Mouse (Mus musculus): Measurements from ENCODE around the gene Hdac1. TPM values are rescaled to one million over a fixed set of nuclear protein-coding genes. Genes with fewer than 3 reads are reported as not detected.
A peak's percentile ranks its signal among the peaks of the same experiment; 100 is the strongest.

Hdac1 gene
- polyA plus RNA-seq, 1 experiment from 2014 or later = 101 TPM

DNA sequence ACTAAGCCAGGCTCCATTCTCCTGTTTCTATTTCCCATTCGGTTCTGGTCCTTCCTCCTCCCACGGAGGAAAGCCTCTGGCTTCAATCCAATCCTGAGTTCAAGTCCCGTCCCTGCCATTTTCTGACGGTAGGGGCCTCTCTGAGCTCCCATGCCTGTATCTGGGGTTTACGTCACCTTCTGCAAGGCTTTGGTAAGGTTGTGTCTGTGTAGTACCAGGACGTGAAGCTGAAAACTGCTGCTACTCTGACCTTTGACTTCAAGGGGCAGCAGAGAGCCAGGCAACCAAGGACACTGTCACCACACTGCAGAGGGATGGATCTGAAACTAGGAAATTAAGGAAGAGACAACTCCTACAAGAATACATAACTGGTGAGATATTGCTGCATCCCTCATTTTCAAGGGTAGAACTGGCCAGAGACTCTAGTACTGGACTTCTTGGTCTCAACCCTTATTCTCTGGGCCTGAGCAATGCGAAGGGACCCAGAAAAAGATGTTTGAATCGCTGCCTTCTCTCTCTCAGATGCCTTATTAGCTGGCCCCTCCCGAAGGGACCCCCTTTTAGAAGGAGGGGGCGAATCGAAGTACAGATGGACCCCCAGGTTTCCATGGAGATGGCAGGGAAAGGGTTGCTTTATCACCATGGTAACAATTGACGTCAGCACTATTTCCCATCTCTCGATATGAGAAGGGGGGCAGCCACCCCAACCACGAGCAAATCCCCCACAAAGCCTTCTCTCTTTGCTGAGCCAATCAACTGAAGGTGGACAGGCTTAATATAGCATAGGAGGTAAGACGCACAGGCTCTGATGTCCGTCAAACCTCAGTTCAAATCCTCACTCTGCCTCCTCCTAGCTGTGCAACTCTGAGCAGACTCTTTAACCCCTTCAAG lies 46.6 kb downstream of the Hdac1 start:
- no peak overlapping the region for H3K9ac ChIP-seq (replicated peaks; ENCODE audit: low read depth)
- H3K9me3 ChIP-seq (ENCODE audit: low read length) = no peaks in the 10 kb centered on the region
- H3K27ac ChIP-seq (ENCODE audit: low read length) = peak overlapping the region; percentile 64
- ATAC-seq (no peak), DNase-seq (ENCODE audit: low spot score) (peak; percentile 52)
- H3K4me3 ChIP-seq (ENCODE audit: low read depth, low read length) = no peak overlapping the region
- peaks cover 8% of the 10 kb centered on the region; the same call in 1 of the 2 replicates for H3K4me1 ChIP-seq (ENCODE audit: insufficient read depth, low read depth, low read length)
- H3K4me2 ChIP-seq (replicated peaks; ENCODE audit: low read depth, low read length) = 0 out of 2 replicates have a peak overlapping the region, but pooled peaks have one; percentile 25
- TF ChIP-seq CTCF (IDR thresholded peaks at IDR 0.05) = peak; percentile 62
- TF ChIP-seq EP300 (IDR thresholded peaks at IDR 0.05) = no peak
- no peaks in the 10 kb centered on the region for H3K36me3 ChIP-seq (ENCODE audit: insufficient read depth, low read length)
- peaks cover 2% of the 10 kb centered on the region; the same call in 1 of the 2 replicates for H3K27me3 ChIP-seq (replicated peaks; ENCODE audit: insufficient read depth, low read length)
- WGBS = 26% methylated on average over 16 of the region's 16 CpGs

DNA sequence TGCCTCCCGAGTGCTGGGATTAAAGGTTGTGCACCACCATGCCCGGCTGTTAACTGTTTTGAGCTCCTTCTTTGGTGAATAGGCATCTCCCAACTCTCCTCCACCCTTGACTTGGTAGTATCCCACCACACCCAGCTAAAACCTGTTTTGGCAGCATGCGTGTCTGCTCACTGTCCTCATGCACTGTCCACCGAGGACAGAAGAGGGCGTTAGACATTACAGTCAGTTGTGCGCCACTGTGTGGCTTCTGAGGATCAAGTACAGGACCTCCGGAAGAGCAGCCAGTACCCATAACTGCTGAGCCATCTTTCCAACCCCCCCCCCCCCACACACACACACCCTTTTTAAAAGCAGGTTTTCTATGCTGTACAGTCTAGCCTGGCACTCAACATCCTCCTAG lies 47.8 kb downstream of the Hdac1 start:
- 67% methylated on average over 7 of the region's 7 CpGs for whole genome bisulfite sequencing
- no peak overlapping the region for H3K27ac ChIP-seq (ENCODE audit: low read length)
- H3K9me3 ChIP-seq (ENCODE audit: low read length) = no peaks in the 10 kb centered on the region
- ATAC-seq = no peak
- no peak overlapping the region for H3K9ac ChIP-seq (replicated peaks; ENCODE audit: low read depth)
- no peak overlapping the region for H3K4me2 ChIP-seq (replicated peaks; ENCODE audit: low read depth, low read length)
- no peak overlapping the region for H3K4me3 ChIP-seq (ENCODE audit: low read depth, low read length)
- TF ChIP-seq EP300 (IDR thresholded peaks at IDR 0.05) (no peak), CTCF (IDR thresholded peaks at IDR 0.05) (peak; percentile 36; the same call in 1 of the 2 replicates)
- H3K4me1 ChIP-seq (ENCODE audit: insufficient read depth, low read depth, low read length) = peaks cover 10% of the 10 kb centered on the region; the same call in 1 of the 2 replicates
- peaks cover 4% of the 10 kb centered on the region; the same call in 1 of the 2 replicates for H3K27me3 ChIP-seq (replicated peaks; ENCODE audit: insufficient read depth, low read length)
- no peak for DNase-seq (ENCODE audit: low spot score)
- no peaks in the 10 kb centered on the region for H3K36me3 ChIP-seq (ENCODE audit: insufficient read depth, low read length)

DNA sequence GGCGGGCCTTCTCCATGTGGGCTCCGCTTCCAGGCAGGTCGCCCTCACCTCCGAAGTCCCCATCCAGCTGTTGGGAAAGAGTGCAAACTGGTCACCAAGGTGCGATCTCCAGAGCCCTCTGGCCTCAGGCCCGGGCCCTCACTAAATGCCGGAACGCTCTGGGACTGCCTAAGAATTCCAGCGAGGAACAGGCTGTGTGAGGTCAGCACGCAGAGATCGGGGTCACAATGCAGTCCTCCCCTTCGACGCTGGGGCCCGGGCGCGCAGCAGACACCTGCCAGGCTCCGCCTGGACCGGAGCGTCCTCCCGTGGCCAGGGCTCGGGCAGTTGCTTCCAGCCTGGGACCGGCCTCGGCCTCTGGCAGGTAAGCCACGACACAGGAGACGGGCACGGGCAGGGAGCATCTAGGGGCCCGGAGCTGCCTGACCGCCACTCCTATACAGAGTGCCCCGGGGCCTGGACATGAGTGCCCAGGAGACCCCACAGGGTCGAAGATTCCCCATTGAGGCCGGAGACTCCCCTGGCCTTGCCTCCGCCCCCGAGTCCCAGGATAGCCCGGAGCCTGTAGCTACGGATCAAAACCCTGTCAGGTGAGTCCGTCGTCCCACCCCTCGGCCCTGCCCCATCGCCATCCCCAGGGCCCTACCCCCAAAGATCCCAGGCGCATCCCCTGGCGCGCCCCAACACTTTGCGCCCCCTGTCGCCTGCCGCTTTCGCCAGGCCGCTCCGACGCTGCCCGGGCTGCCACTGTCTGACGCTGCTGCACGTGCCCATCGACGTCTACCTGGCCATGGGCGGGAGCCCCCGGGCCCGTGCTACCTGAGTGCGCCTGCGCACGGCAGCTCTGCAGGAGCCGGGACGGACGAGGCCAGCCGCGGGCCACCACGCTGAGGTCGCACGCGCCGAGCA lies 51.3 kb downstream of the Hdac1 start, which contains the start of the genes Tssk3 and Fam229a:
Gene Tssk3 (minus strand): TSS at position 51 of the 909 bp plus-strand sequence.
Gene Fam229a (plus strand): TSS at position 219 of the 909 bp plus-strand sequence.
- peak; percentile 51 for TF ChIP-seq CTCF (IDR thresholded peaks at IDR 0.05)
- no peak for TF ChIP-seq EP300 (IDR thresholded peaks at IDR 0.05)

DNA sequence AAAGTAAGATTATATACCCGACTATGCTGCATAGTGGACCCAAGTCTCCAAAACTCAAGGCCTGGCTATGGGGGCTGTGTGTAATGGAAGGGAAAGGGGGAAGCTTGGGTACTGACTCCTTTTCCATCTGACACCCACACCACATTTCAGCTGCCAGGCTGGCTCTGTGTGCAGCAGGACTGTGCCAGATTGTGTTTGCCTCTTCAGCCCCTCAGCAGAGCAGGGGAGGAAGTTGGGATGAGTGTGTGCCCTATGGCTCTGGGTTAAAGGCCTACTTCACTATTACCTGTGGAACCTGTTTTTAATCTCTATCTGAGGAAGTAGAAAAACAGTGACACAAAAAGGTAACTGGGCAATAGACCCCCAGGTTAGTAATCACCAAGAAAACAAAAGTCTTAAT lies 61.4 kb downstream of the Hdac1 start:
- Histone ChIP-seq H3K9ac (replicated peaks; ENCODE audit: low read depth) (no peak overlapping the region), H3K27ac (ENCODE audit: low read length) (no peak overlapping the region), H3K4me3 (ENCODE audit: low read depth, low read length) (no peak overlapping the region), H3K9me3 (ENCODE audit: low read length) (no peaks in the 10 kb centered on the region), H3K4me1 (ENCODE audit: insufficient read depth, low read depth, low read length) (no peaks in the 10 kb centered on the region), H3K4me2 (replicated peaks; ENCODE audit: low read depth, low read length) (no peak overlapping the region), H3K27me3 (replicated peaks; ENCODE audit: insufficient read depth, low read length) (no peaks in the 10 kb centered on the region), H3K36me3 (ENCODE audit: insufficient read depth, low read length) (peaks cover 47% of the 10 kb centered on the region)
- no peak for TF ChIP-seq CTCF (IDR thresholded peaks at IDR 0.05)
- no peak for TF ChIP-seq EP300 (IDR thresholded peaks at IDR 0.05)
- peak; percentile 50; the same call in 1 of the 2 replicates for ATAC-seq
- 86% methylated on average over 1 of the region's 1 CpGs for WGBS
- DNase-seq (ENCODE audit: low spot score) = peak; percentile 45

More for the DNA sequence above, 51.3 kb downstream of the Hdac1 start, which contains the start of the genes Tssk3 and Fam229a:
- H3K9me3 ChIP-seq (ENCODE audit: low read length) = no peaks in the 10 kb centered on the region
- peaks cover 4% of the 10 kb centered on the region; the same call in 1 of the 2 replicates for H3K27me3 ChIP-seq (replicated peaks; ENCODE audit: insufficient read depth, low read length)
- peak within 1 kb of the TSS; percentile 4 for H3K4me3 ChIP-seq (ENCODE audit: low read depth, low read length)
- DNase-seq (ENCODE audit: low spot score) (peak; percentile 75), ATAC-seq (peak; percentile 81)
- H3K27ac ChIP-seq (ENCODE audit: low read length) = no peak within 1 kb of the TSS
- WGBS = 6% methylated on average over 61 of the region's 70 CpGs
- peak within 1 kb of the TSS; percentile 26; the same call in 1 of the 2 replicates for H3K9ac ChIP-seq (replicated peaks; ENCODE audit: low read depth)
- H3K4me1 ChIP-seq (ENCODE audit: insufficient read depth, low read depth, low read length) = peaks cover 8% of the 10 kb centered on the region; the same call in 1 of the 2 replicates
- peaks cover 17% of the 10 kb centered on the region for H3K36me3 ChIP-seq (ENCODE audit: insufficient read depth, low read length)
- H3K4me2 ChIP-seq (replicated peaks; ENCODE audit: low read depth, low read length) = peak within 1 kb of the TSS; percentile 46

- TF ChIP-seq EP300 (IDR thresholded peaks at IDR 0.05) (no peak), CTCF (IDR thresholded peaks at IDR 0.05) (no peak)
- Histone ChIP-seq H3K36me3 (ENCODE audit: insufficient read depth, low read length) (peaks cover 34% of the 10 kb centered on the region), H3K27me3 (replicated peaks; ENCODE audit: insufficient read depth, low read length) (no peaks in the 10 kb centered on the region), H3K4me3 (ENCODE audit: low read depth, low read length) (no peak overlapping the region), H3K9me3 (ENCODE audit: low read length) (no peaks in the 10 kb centered on the region), H3K9ac (replicated peaks; ENCODE audit: low read depth) (no peak overlapping the region), H3K4me1 (ENCODE audit: insufficient read depth, low read depth, low read length) (no peaks in the 10 kb centered on the region), H3K4me2 (replicated peaks; ENCODE audit: low read depth, low read length) (no peak overlapping the region), H3K27ac (ENCODE audit: low read length) (no peak overlapping the region)
- ATAC-seq (no peak), DNase-seq (ENCODE audit: low spot score) (no peak)
- 83% methylated on average over 3 of the region's 3 CpGs for WGBS
Observed at GRCm38 (mm10) chr4:129479863-129480262, 62.6 kb downstream of the Hdac1 start.

Data from lung, postnatal 0 days (tissue).